Mouse (Mus musculus): ENCODE data around the gene Galnt18.

DNA sequence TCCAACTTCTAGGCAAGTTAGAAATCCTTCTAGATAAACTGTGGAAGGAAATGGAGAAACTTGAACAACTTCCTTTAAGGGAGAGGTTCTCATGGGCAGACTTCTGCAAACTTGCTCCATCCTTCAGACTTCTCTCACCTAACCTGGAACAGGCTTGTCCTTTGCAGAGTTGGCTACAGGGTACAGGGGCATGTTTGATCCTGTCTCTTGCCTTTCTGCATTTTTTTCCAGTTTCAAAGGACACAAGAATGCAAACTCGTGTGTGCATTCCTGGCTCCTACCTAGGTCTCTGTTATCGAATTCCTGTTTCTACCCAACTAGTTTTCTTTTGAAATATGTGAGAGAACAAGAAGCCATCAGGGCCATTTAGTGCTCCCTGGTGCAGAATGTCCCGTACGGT, 55.8 kb downstream of the Galnt18 start:
- TF ChIP-seq POLR2A (IDR thresholded peaks at IDR 0.05; ENCODE audit: low read depth, low read length) (no peak), CTCF (IDR thresholded peaks at IDR 0.05; ENCODE audit: extremely low read depth, insufficient read length, insufficient replicate concordance, low read depth, low read length) (no peak)

All from small intestine, adult 2 months (tissue).